Mouse (Mus musculus): ENCODE data around the gene P2ry10b. TPM values are rescaled to one million over a fixed set of nuclear protein-coding genes. Genes with fewer than 3 reads are reported as not detected.
A peak's percentile ranks its signal among the peaks of the same experiment; 100 is the strongest.

The P2ry10b gene
- total and polyA plus RNA-seq, 2 experiments from 2014 or later = 0.80 to 0.86 TPM

GRCm38 (mm10) chrX:107150752-107151515 lies 2.2 kb downstream of the P2ry10b start:
- no peak for ATAC-seq
- Histone ChIP-seq H3K36me3 (ENCODE audit: insufficient read depth) (no peaks in the 10 kb centered on the region), H3K27ac (ENCODE audit: low read depth, low read length) (no peak overlapping the region), H3K9me3 (ENCODE audit: low read length) (no peaks in the 10 kb centered on the region), H3K4me2 (ENCODE audit: low read depth) (no peak overlapping the region), H3K4me1 (ENCODE audit: insufficient read depth) (no peaks in the 10 kb centered on the region), H3K9ac (no peak overlapping the region), H3K27me3 (ENCODE audit: insufficient read depth, low read length) (no peaks in the 10 kb centered on the region), H3K4me3 (ENCODE audit: low read depth, low read length) (no peak overlapping the region)
- DNase-seq = no peak
- WGBS = 56% methylated on average over 4 of the region's 4 CpGs
- TF ChIP-seq CTCF (IDR thresholded peaks at IDR 0.05; ENCODE audit: low read depth) = no peak

GRCm38 (mm10) chrX:107156021-107156420 lies 7.3 kb downstream of the P2ry10b start:
- Histone ChIP-seq H3K27ac (ENCODE audit: low read depth, low read length) (no peak overlapping the region), H3K4me1 (ENCODE audit: insufficient read depth) (no peaks in the 10 kb centered on the region), H3K27me3 (ENCODE audit: insufficient read depth, low read length) (no peaks in the 10 kb centered on the region), H3K36me3 (ENCODE audit: insufficient read depth) (no peaks in the 10 kb centered on the region), H3K9ac (no peak overlapping the region), H3K9me3 (ENCODE audit: low read length) (no peaks in the 10 kb centered on the region), H3K4me2 (ENCODE audit: low read depth) (no peak overlapping the region), H3K4me3 (ENCODE audit: low read depth, low read length) (no peak overlapping the region)
- ATAC-seq (no peak), DNase-seq (no peak)
- no peak for TF ChIP-seq CTCF (IDR thresholded peaks at IDR 0.05; ENCODE audit: low read depth)
- WGBS = 72% methylated on average over 2 of the region's 2 CpGs

GRCm38 (mm10) chrX:107160496-107160895 lies 11.8 kb downstream of the P2ry10b start:
- DNase-seq (no peak), ATAC-seq (no peak)
- no peaks in the 10 kb centered on the region for H3K4me1 ChIP-seq (ENCODE audit: insufficient read depth)

GRCm38 (mm10) chrX:107168281-107168680 lies 19.6 kb downstream of the P2ry10b start:
- Histone ChIP-seq H3K4me3 (ENCODE audit: low read depth, low read length) (no peak overlapping the region), H3K4me1 (ENCODE audit: insufficient read depth) (no peaks in the 10 kb centered on the region), H3K27ac (ENCODE audit: low read depth, low read length) (no peak overlapping the region), H3K9me3 (ENCODE audit: low read length) (no peaks in the 10 kb centered on the region), H3K27me3 (ENCODE audit: insufficient read depth, low read length) (no peaks in the 10 kb centered on the region), H3K36me3 (ENCODE audit: insufficient read depth) (no peaks in the 10 kb centered on the region), H3K9ac (no peak overlapping the region), H3K4me2 (ENCODE audit: low read depth) (no peak overlapping the region)
- TF ChIP-seq CTCF (IDR thresholded peaks at IDR 0.05; ENCODE audit: low read depth) = peak; percentile 45
- ATAC-seq = no peak
- WGBS = 5% methylated on average over 1 of the region's 1 CpGs
- peak; percentile 11 for DNase-seq

More at GRCm38 (mm10) chrX:107160496-107160895, 11.8 kb downstream of the P2ry10b start:
- H3K27ac ChIP-seq (ENCODE audit: low read depth, low read length) = no peak overlapping the region
- H3K4me3 ChIP-seq (ENCODE audit: low read depth, low read length) = no peak overlapping the region
- TF ChIP-seq CTCF (IDR thresholded peaks at IDR 0.05; ENCODE audit: low read depth) = no peak
- no peak overlapping the region for H3K9ac ChIP-seq
- no peaks in the 10 kb centered on the region for H3K9me3 ChIP-seq (ENCODE audit: low read length)
- no peak overlapping the region for H3K4me2 ChIP-seq (ENCODE audit: low read depth)
- H3K27me3 ChIP-seq (ENCODE audit: insufficient read depth, low read length) = no peaks in the 10 kb centered on the region
- H3K36me3 ChIP-seq (ENCODE audit: insufficient read depth) = no peaks in the 10 kb centered on the region

- no peaks in the 10 kb centered on the region for H3K36me3 ChIP-seq (ENCODE audit: insufficient read depth)
- H3K27ac ChIP-seq (ENCODE audit: low read depth, low read length) = no peak overlapping the region
- H3K4me1 ChIP-seq (ENCODE audit: insufficient read depth) = no peaks in the 10 kb centered on the region
- DNase-seq (no peak), ATAC-seq (no peak)
- TF ChIP-seq CTCF (IDR thresholded peaks at IDR 0.05; ENCODE audit: low read depth) = no peak
- no peak overlapping the region for H3K4me2 ChIP-seq (ENCODE audit: low read depth)
- H3K9me3 ChIP-seq (ENCODE audit: low read length) = no peaks in the 10 kb centered on the region
- H3K9ac ChIP-seq = no peak overlapping the region
- no peak overlapping the region for H3K4me3 ChIP-seq (ENCODE audit: low read depth, low read length)
- no peaks in the 10 kb centered on the region for H3K27me3 ChIP-seq (ENCODE audit: insufficient read depth, low read length)
Observed at GRCm38 (mm10) chrX:107169128-107169527, 20.4 kb downstream of the P2ry10b start.

GRCm38 (mm10) chrX:107178742-107179141 lies 30.0 kb downstream of the P2ry10b start:
- 81% methylated on average over 1 of the region's 1 CpGs for WGBS
- no peak overlapping the region for H3K4me3 ChIP-seq (ENCODE audit: low read depth, low read length)
- no peak for DNase-seq
- no peaks in the 10 kb centered on the region for H3K36me3 ChIP-seq (ENCODE audit: insufficient read depth)
- TF ChIP-seq CTCF (IDR thresholded peaks at IDR 0.05; ENCODE audit: low read depth) = no peak
- H3K27ac ChIP-seq (ENCODE audit: low read depth, low read length) = no peak overlapping the region
- no peaks in the 10 kb centered on the region for H3K9me3 ChIP-seq (ENCODE audit: low read length)
- ATAC-seq = no peak
- no peak overlapping the region for H3K9ac ChIP-seq
- H3K4me1 ChIP-seq (ENCODE audit: insufficient read depth) = no peaks in the 10 kb centered on the region
- H3K4me2 ChIP-seq (ENCODE audit: low read depth) = no peak overlapping the region
- H3K27me3 ChIP-seq (ENCODE audit: insufficient read depth, low read length) = no peaks in the 10 kb centered on the region

- no peaks in the 10 kb centered on the region for H3K4me1 ChIP-seq (ENCODE audit: insufficient read depth)
- H3K27ac ChIP-seq (ENCODE audit: low read depth, low read length) = no peak overlapping the region
- no peaks in the 10 kb centered on the region for H3K27me3 ChIP-seq (ENCODE audit: insufficient read depth, low read length)
- WGBS = 84% methylated on average over 2 of the region's 2 CpGs
- no peak for ATAC-seq
- no peak for DNase-seq
- H3K4me3 ChIP-seq (ENCODE audit: low read depth, low read length) = no peak overlapping the region
- H3K9me3 ChIP-seq (ENCODE audit: low read length) = no peaks in the 10 kb centered on the region
- H3K4me2 ChIP-seq (ENCODE audit: low read depth) = no peak overlapping the region
- H3K9ac ChIP-seq = no peak overlapping the region
- no peaks in the 10 kb centered on the region for H3K36me3 ChIP-seq (ENCODE audit: insufficient read depth)
- no peak for TF ChIP-seq CTCF (IDR thresholded peaks at IDR 0.05; ENCODE audit: low read depth)
Observed at GRCm38 (mm10) chrX:107217577-107218090, 68.9 kb downstream of the P2ry10b start.

Other genes with a start within 250 kb of the P2ry10b start
- gene Lpar4, start 228.3 kb upstream of the P2ry10b start, total RNA-seq (2014; rRNA removed) = 2.5 and 5.1 TPM in 2 replicates
- gene Lpar4, start 228.3 kb upstream of the P2ry10b start, polyA plus RNA-seq (2015; fragmentation: Nextera tagmentation; extraction: Ambion mirVana) = 2.9 and 3.6 TPM in 2 replicates
- 0.14 TPM in 1 of 2 replicates, not detected in the other for gene P2ry10, start 60.4 kb upstream of the P2ry10b start, total RNA-seq (2014; rRNA removed)
- not detected in 2 replicates for gene P2ry10, start 60.4 kb upstream of the P2ry10b start, polyA plus RNA-seq (2015; fragmentation: Nextera tagmentation; extraction: Ambion mirVana)
- 0.15 and 0.29 TPM in 2 replicates for gene Gpr174, start 107.0 kb downstream of the P2ry10b start, total RNA-seq (2014; rRNA removed)
- gene Gpr174, start 107.0 kb downstream of the P2ry10b start, polyA plus RNA-seq (2015; fragmentation: Nextera tagmentation; extraction: Ambion mirVana) = 0.50 and 0.65 TPM in 2 replicates

All from forebrain, postnatal 0 days (tissue).